In the genomic region with DNA sequence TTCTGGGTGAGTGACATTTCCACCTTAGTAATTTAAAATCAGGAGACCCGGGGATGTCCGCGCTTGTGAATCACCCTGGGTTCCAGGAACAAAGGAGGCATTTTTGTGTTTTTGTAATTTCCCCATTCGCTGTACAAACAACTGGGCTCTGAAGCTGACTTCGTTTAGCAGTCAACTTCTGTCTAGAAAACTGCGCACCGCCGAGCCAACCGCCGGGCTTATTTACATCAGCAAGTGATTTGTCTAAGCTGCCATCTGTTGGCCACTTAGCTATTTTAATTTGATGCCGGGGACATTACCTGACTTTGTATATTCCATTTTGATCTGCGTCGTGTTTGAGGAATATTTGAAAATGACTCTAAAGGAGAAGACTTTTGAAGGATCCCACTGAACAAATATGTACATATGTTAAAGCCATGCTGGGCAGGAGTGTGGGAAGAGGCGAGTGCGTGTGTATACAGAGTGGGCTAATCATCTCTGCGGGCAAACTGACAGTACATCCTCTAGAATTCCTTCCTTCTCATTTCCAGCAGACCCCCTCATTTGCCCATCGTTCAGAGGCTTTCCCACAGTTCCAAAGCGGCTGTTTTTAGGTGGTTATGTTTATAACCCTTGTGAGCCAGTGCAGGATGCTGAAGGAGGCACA, we compare ENCODE assay signal across 9 mouse cellular contexts.
DNase-seq lines count a peak whose midpoint lies in the region; ATAC-seq and TF ChIP-seq lines count a peak whose summit lies in the region.
"Had no signal": no experiment of that assay in that cellular context is flagged by ENCODE, and none has a peak within 500 bp of the region (broad histone marks: within the 10 kb centered on the region; RNA-seq: fewer than 3 reads in every experiment).

No protein-coding gene starts in this region.

- peak overlapping the region; percentile 33 for H3K4me2 ChIP-seq in kidney, postnatal 0 days (ENCODE audit: low read length)
- peak overlapping the region; percentile 41 for H3K4me2 ChIP-seq in hindbrain, embryonic 14.5 days (replicated peaks)
- H3K4me2 ChIP-seq in neural tube, embryonic 14.5 days (ENCODE audit: low read depth, low read length) = peak overlapping the region; percentile 40
- H3K4me2 ChIP-seq: heart, embryonic 15.5 days had no signal

- no peaks in the 10 kb centered on the region for H3K9me3 ChIP-seq in kidney, postnatal 0 days (replicated peaks; ENCODE audit: low read length)
- H3K9me3 ChIP-seq in hindbrain, embryonic 14.5 days (ENCODE audit: control insufficient read depth, low read length) = no peaks in the 10 kb centered on the region
- no peaks in the 10 kb centered on the region for H3K9me3 ChIP-seq in neural tube, embryonic 14.5 days (ENCODE audit: control insufficient read depth, low read length)
- H3K9me3 ChIP-seq: heart, embryonic 15.5 days had no signal

- no peak overlapping the region for H3K4me3 ChIP-seq in kidney, postnatal 0 days (replicated peaks; ENCODE audit: low read depth, low read length)
- no peak overlapping the region for H3K4me3 ChIP-seq in hindbrain, embryonic 14.5 days (replicated peaks; ENCODE audit: low read length)
- no peak overlapping the region for H3K4me3 ChIP-seq in neural tube, embryonic 14.5 days (ENCODE audit: low read depth, low read length)
- H3K4me3 ChIP-seq: heart, embryonic 15.5 days had no signal

- DNase-seq in kidney, postnatal 0 days (ENCODE audit: low spot score) = no peak
- no peak for DNase-seq in kidney, postnatal 10 days
- peak; percentile 65 for DNase-seq in embryo, embryonic 10.5 days (ENCODE audit: low spot score)
- DNase-seq in hindbrain, embryonic 14.5 days (ENCODE audit: low spot score) = peak; percentile 75
- no peak for DNase-seq in ovary, adult 18-20 months (ENCODE audit: low spot score)
- DNase-seq in gastrocnemius, postnatal 10 days = no peak

- H3K27ac ChIP-seq in kidney, postnatal 0 days = no peak overlapping the region
- H3K27ac ChIP-seq in hindbrain, embryonic 14.5 days = peak overlapping the region; percentile 77
- peak overlapping the region; percentile 79 for H3K27ac ChIP-seq in neural tube, embryonic 14.5 days (ENCODE audit: low read depth, low read length)
- H3K27ac ChIP-seq: heart, embryonic 15.5 days had no signal

- TF ChIP-seq CTCF in kidney, postnatal 0 days (IDR thresholded peaks at IDR 0.05; ENCODE audit: low read depth) = no peak; the same call in 1 of the 2 replicates

- H3K4me1 ChIP-seq in kidney, postnatal 0 days (replicated peaks; ENCODE audit: insufficient read depth, low read length) = no peaks in the 10 kb centered on the region
- H3K4me1 ChIP-seq in hindbrain, embryonic 14.5 days (replicated peaks; ENCODE audit: control insufficient read depth, insufficient read depth, low read length) = peaks cover 27% of the 10 kb centered on the region
- H3K4me1 ChIP-seq in neural tube, embryonic 14.5 days (ENCODE audit: control insufficient read depth, insufficient read depth, low read length) = peaks cover 24% of the 10 kb centered on the region
- H3K4me1 ChIP-seq: heart, embryonic 15.5 days had no signal

- no peak for ATAC-seq in kidney, postnatal 0 days (replicated peaks; ENCODE audit: low FRiP score, low read depth)
- peak; percentile 25; the same call in 1 of the 2 replicates for ATAC-seq in hindbrain, embryonic 14.5 days (ENCODE audit: low FRiP score)
- no peak for ATAC-seq in neural tube, embryonic 14.5 days (ENCODE audit: low read depth)
- ATAC-seq in granulocyte monocyte progenitor cell, adult 5-6 weeks (replicated peaks; ENCODE audit: poor library complexity, severe bottlenecking) = no peak

- H3K36me3 ChIP-seq in kidney, postnatal 0 days (ENCODE audit: insufficient read depth, low read length) = no peaks in the 10 kb centered on the region
- H3K36me3 ChIP-seq in hindbrain, embryonic 14.5 days (replicated peaks; ENCODE audit: control insufficient read depth, insufficient read depth) = no peaks in the 10 kb centered on the region
- H3K36me3 ChIP-seq in neural tube, embryonic 14.5 days (ENCODE audit: control insufficient read depth, insufficient read depth, low read length) = no peaks in the 10 kb centered on the region
- H3K36me3 ChIP-seq: heart, embryonic 15.5 days had no signal

- 0 out of 2 replicates have a peak, but pooled peaks cover 4% of the 10 kb centered on the region for H3K27me3 ChIP-seq in kidney, postnatal 0 days (ENCODE audit: insufficient read depth, low read length)
- H3K27me3 ChIP-seq in hindbrain, embryonic 14.5 days (ENCODE audit: control insufficient read depth, insufficient read depth, low read length) = no peaks in the 10 kb centered on the region
- H3K27me3 ChIP-seq in neural tube, embryonic 14.5 days (ENCODE audit: control insufficient read depth, insufficient read depth, low read length) = no peaks in the 10 kb centered on the region

- WGBS in kidney, postnatal 0 days = 45% methylated on average over 18 of the region's 18 CpGs
- WGBS in hindbrain, embryonic 14.5 days = 17% methylated on average over 18 of the region's 18 CpGs
- 18% methylated on average over 18 of the region's 18 CpGs for WGBS in neural tube, embryonic 14.5 days

- no peak overlapping the region for H3K9ac ChIP-seq in kidney, postnatal 0 days (ENCODE audit: low read depth, low read length)
- H3K9ac ChIP-seq in hindbrain, embryonic 14.5 days = 0 out of 2 replicates have a peak overlapping the region, but pooled peaks have one; percentile 34
- no peak overlapping the region; the same call in 1 of the 2 replicates for H3K9ac ChIP-seq in neural tube, embryonic 14.5 days (replicated peaks; ENCODE audit: low read depth, low read length)
- H3K9ac ChIP-seq: heart, embryonic 15.5 days had no signal

Comparison
In these comparisons a context has a peak if more than half of its experiments do, and no peak if none do; other contexts are left out.
1. DNase-seq: peak in embryo, embryonic 10.5 days (single experiment) and hindbrain, embryonic 14.5 days (single experiment); none in kidney, postnatal 0 days (single experiment), kidney, postnatal 10 days (single experiment), ovary, adult 18-20 months (single experiment) and gastrocnemius, postnatal 10 days (single experiment).
2. Peak in every context shown above with its lines, with median percentiles within 50 percentile points of each other: H3K4me2 ChIP-seq.